Mouse (Mus musculus) testis, postnatal 10 days (tissue): ENCODE measurements around the gene B4galnt3.

ENCODE experiments used
- DNase-seq: peaks from one replicate; pipeline ENCODE4 v3.0.0; 2021; ENCODE audit warnings: low spot score

The B4galnt3 gene

DNA sequence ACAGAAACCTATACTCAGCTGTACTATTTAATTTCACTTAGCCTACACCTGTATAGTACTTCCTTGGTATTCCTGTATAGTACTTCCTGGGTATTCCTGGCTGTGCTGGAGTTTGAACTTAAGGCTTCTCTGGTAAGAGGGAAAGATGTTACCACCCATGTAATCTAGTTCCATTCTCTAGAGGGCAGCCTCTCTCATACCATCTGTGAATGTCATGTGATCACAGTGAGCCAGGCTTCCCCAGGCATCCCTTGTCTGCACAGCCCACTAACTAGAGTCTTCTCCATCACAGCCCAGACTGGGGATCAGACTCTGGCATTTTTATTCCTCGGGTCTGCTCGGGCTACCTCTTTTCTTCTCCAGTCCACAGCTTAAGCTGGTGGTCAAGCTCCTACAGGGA, 75.1 kb downstream of the B4galnt3 start:
- no peak for DNase-seq

DNA sequence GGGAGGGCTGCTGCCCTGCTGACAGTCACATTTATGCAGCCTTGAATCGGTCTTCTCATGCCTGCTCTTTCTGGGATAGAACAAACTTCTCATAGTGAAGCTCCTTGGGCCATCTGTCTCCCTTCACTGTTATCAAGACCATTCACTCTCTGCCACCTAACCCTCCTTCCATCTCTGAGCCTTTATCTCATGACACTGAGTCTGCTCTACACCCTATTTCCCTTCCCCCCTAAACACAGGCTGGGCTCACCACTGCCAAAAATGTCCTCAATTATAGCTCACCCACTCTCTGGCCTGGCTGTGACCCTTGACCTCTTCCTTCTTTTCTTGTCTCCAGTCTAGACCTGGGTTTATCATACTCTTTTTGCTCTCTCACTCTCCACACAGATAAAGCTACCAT, 77.7 kb downstream of the B4galnt3 start:
- DNase-seq, result no peak

GRCm38 (mm10) chr6:120211536-120211935, 82.8 kb downstream of the B4galnt3 start:
- DNase-seq, result no peak

- no peak for DNase-seq
Measured at GRCm38 (mm10) chr6:120206586-120206985, 87.8 kb downstream of the B4galnt3 start.

DNA sequence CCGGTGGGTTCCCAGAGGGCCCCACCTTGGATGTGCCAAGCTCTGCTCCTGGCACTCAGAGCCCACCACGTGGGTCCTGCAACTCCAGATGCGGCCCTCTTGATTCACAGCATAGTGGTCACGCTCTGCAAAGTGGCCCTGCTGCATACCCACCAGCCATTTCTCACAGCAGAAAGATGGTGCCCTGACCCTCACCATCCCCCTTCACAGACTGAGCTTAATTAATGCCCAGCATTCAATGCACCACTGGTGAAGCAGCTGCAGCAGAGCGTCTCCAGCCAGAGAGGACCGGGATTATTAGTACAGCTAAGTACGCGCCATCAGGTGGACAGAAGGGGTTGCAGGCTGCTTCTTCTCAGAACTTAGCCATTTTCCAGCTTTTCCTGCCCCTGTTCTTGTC, 92.0 kb downstream of the B4galnt3 start:
- no peak for DNase-seq

DNA sequence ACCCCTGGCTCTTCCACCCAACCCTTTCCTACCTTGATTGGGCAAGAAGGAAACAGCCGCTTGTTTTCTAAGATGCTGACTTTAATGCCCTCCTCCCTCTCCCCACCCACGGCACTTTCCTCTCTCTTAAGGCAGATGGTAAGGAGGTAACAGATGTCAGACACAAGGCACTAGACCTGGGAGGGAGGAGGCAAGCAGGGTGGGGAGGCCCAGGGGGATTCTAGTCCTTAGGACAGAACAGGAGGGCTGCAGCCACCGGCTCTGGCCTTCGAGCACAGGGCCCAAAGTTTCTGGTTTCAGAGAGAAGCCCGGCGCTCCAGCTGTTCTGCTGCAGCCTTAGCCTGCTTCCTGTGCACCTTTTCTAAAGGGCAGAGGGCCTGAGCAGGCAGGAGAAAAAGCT, 92.4 kb downstream of the B4galnt3 start:
- no peak for DNase-seq

- DNase-seq, result no peak
Measured at GRCm38 (mm10) chr6:120199638-120200394, 94.5 kb downstream of the B4galnt3 start.

DNA sequence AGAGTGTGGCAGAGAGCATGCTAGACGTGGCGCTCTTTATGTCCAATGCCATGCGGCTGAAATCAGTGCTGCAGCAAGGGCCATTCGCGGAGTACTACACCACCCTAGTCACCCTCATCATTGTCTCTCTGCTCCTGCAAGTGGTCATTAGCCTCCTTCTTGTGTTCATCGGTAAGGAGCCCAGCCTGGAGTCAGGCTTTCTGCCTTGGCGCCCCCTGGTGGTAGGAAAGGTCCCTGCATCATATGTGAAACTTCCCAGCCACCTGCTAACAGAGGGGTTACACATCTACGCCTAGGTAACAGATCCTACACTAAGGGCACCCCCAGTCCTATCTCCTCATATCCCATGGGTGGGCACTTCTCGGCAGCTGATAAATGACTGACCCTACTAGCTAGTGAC, 96.4 kb downstream of the B4galnt3 start:
- peak; percentile 87 for DNase-seq

- DNase-seq, result no peak
Measured at GRCm38 (mm10) chr6:120196837-120197236, 97.5 kb downstream of the B4galnt3 start.

- DNase-seq, result peak; percentile 67
Measured at GRCm38 (mm10) chr6:120194963-120195362, 99.4 kb downstream of the B4galnt3 start.

DNA sequence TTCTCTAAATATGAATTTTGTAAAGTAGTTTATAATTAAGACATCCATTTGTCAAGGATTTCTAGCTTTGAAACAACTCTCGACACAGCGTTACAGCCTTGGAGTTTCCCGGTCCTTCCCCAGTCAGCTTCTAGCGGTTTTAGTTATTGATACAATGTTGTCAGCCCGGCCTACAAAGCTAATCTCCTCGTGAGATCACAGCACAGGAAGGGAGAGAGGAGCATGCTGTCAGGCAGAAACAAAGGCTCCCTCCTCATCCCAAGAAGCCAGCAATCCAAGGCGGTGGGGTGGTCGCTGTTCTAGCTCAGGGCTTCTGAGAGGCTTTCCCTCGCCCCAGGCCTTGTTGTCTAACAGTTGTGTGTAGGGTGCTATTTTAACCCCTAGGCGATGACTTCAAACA, 100.1 kb downstream of the B4galnt3 start:
- no peak for DNase-seq

- DNase-seq, result no peak
Measured at GRCm38 (mm10) chr6:120193793-120194192, 100.6 kb downstream of the B4galnt3 start.

GRCm38 (mm10) chr6:120193174-120193573, 101.2 kb downstream of the B4galnt3 start:
- peak; percentile 88 for DNase-seq

DNA sequence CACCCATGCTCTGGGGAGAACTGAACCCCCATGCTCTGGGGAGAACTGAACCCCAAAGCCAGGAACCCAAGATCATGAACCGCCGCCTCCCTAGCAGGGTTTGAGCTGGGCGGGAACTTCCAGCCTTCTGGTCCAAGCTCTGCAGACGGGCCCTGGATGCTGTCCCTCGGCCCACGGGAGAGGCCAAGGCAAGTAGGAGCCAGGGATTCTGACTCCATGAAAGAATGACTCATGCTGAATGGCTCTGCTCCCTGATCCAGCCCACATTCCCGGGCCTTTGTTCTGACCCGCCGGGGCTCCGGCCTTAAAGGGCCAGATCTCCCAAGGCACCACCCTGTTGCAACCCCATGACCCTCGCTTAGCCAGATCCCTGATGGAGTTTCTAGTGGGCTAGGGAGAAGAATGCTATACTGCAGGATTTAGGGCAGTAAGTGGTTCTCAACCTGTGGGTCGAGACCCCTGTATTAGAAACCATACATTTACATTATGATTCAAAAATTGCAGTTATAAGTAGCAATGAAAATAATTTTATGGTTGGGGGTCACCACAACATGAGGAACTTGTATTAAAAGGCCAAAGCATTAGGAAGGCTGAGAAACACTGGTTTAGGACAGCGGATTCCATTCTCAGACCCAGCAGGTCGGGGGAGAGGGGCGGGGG, 102.0 kb downstream of the B4galnt3 start:
- peak; percentile 71 for DNase-seq

DNA sequence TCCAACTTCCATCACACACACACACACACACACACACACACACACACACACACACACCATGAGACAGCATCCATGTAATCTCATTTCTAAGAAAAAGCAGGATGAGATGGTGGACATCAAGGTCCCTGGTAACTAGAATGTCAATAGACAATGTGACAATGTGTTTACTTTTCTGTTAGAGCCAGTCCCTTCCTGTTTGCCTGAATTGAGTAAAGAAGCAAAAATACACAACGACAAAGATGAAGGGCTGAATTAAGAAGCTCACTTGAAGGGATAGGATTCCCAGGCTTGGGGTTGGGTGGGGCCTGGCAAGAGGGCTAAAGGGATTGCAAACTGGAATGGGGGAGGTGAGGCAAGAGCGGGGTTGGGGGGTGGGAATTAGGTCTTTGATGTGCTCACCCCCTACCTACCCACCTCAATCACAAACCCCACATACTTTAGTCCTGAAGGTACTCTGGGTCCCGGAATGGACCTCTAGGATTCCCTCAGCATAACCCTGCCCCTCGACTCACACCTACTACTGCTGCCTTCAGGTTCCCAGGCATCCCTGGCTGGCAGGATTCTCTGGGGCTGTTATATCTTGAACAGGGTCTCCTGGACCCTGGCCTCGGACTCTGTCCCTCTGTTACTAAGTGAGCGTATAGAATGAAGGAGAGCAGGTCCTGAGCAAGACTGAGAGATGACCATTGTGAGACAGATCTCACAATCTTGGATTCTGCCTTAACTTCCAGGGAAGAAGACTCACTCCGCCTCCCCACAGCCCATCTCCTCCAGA, 102.8 kb downstream of the B4galnt3 start:
- DNase-seq, result no peak

DNA sequence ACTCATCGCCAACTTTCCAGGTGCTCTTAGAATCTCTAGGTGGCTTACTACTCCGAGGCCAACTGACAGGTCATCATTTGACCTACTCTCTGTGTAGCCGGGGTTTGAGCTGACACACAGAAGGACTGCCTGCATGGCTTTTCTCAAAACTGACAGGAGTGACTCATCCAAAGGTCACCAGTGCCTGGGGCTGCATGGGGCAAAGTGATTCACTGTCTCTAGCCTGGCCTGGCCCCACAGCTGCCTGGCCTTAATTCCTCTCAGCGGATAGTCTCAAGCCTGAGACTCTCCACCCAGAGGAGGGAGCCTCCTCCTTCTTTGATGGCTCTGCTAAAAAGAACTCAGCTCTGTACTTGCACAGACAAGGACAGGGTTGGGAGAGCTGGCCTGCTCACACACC, 103.4 kb downstream of the B4galnt3 start:
- no peak for DNase-seq

DNA sequence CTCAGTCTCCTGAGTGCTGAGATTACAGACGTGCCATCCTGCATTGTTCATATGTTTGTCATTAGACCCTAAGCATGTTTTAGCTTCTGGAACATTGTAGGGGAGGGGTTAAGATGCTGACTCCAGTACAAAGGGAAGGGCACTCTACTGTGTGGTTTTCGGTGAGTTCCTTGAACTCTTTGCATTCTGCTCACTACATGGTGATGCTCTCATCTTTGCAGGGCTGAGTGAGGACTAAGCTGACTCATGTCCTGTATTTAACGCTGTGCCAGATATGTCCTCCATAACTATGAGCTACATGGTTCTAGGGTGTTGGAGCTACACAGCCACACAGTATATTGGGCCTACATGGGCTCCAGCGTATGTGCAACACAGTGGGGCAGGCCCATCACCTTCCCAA, 104.0 kb downstream of the B4galnt3 start:
- DNase-seq, result no peak

GRCm38 (mm10) chr6:120189287-120189686, 105.1 kb downstream of the B4galnt3 start:
- no peak for DNase-seq

GRCm38 (mm10) chr6:120188376-120189235, 105.8 kb downstream of the B4galnt3 start:
- DNase-seq, result peak; percentile 74

- peak; percentile 68 for DNase-seq
Measured at GRCm38 (mm10) chr6:120187587-120188176, 106.7 kb downstream of the B4galnt3 start.

GRCm38 (mm10) chr6:120186594-120186993, 107.8 kb downstream of the B4galnt3 start:
- no peak for DNase-seq

- DNase-seq, result no peak
Measured at GRCm38 (mm10) chr6:120185756-120186155, 108.6 kb downstream of the B4galnt3 start.
